Mouse (Mus musculus) c-Kit-positive CD71-positive TER-119-positive erythroid progenitor cells, embryonic 14.5 days (primary cell): ENCODE data around the gene Apoa2.

Experiments
- DNase-seq: peaks from one replicate; pipeline ENCODE4 v3.0.0-alpha.2; 2013; ENCODE audit warnings: low spot score

The Apoa2 gene

DNA sequence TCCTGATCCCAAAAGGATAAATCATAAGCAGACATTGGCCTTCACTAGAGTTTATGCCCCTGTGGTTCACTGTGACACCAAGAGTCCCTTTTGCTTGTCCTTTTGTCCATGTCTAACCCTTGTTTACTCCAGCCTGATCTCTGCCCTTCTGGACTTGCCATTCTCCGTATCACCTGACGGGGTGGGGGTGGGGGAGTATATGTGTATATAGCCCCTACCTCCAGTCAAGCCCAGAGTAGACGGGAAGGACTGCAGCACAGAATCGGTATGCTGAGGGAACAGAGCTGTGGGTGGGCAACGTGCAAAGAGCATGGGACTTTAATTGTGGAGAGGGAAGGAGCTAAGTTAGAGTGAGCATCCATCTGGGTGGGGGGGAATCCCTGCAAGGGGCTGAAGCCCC is at the start of gene Apoa2:
Apoa2 (plus strand) TSS at position 198 of the 400 bp plus-strand sequence.
- no peak for DNase-seq

DNA sequence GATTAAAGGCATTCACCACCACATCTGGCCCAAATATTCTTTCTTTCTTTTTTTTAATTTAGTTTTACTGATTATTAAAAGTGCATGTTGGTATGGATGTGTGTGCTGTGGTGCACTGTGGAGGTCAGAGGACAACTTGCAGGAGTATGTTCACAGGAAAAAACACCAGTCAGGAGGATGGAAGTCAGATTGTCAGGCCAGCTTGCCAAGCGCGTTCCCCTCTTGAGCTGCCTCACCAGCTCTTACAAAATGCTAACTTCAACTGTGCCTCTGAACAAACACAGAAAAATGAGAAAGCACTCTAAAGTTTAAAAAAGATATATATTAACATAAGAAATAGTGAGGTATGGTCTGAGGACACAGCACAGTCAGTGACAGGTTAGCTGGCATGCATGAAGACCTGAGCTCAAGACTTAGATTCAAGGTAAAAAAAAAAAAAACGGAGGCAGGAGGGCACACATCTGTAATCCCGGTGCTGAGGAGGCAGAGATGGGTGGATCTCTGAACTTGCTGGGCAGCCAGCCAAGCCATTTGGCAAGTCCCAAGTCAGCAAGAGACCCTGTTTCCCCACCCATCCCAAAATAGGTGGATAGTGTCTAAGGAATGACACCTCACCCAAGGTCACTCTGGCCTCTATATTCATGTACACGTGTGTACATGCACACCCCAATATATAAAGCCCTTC is 45.2 kb upstream of the Apoa2 start:
- no peak for DNase-seq

DNA sequence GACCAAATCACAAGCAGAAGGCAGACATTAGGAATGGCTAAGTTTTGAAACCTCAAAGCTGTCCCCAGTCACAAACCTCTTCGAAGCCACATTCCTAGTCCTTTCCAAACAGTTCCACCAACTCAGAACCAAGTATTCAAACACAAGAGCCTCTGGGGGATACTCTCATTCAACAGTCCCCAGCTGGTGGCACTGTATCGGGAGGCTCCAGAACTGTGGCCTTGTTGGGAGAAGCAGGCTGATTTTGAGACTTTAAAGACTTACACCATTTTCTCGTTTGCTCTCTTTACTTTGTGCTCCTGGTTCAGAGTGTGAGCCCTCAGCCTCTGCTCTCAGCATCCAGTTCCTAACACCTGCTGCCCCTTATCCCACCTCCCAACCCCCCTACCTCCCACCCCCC is 41.8 kb upstream of the Apoa2 start:
- DNase-seq: no peak

DNA sequence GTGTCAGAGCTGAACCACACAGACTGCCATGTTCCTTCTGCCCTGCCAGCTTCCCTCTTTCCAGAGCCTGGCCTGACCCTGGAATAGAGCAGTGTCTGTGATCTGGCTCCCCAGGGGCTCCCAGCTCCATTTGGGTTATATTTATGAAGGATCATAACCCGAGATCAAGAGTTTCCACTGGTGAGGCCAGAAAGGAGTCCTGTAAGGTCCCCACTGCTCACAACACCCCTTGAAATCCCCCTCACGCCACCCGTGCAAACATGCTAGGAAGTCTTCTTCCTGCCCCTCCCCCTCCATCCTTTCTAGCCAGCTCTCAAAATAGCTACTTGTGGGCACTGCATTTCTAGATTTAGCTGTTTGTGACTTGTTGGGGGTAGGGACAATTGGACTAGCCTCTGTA is 41.2 kb upstream of the Apoa2 start:
- DNase-seq: no peak

DNA sequence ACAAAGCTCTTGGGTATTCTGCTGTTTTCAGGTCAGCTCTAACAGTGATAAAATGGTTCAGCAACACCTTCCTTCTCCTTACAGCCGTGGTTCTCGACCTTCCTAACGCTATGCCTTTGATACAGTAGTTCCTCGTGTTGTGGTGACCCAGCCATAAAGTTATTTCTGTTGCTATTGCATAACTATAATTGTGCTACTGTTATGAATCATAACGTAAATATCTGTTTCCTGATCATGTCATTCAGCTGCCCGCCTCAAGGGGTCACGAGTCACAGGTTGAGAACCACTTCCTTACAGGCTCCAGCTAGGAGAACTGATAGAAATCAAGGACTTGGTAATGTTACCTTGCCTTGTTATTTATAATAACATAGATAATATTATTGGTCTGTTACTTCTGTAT is 40.5 kb upstream of the Apoa2 start:
- no peak for DNase-seq

DNA sequence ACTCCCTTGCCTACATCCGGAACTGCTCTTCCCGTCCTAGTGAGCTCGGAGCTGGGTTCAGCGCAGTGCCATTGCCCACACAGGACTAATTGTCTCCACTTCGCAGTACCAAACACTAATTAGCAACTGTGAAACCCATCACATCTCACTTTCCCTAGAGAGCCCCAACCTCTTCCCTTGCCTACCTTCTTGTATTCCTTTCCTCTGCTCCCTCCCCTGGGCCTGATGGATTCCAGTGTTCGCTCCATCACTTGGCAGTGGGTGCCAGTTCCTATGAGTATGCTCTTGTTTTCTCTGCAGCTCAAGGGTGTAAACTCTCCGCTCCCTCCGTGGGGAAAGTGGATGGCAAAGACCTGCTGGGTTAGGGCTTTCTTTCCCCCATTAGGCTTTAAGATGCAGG is 39.2 kb upstream of the Apoa2 start:
- no peak for DNase-seq

DNA sequence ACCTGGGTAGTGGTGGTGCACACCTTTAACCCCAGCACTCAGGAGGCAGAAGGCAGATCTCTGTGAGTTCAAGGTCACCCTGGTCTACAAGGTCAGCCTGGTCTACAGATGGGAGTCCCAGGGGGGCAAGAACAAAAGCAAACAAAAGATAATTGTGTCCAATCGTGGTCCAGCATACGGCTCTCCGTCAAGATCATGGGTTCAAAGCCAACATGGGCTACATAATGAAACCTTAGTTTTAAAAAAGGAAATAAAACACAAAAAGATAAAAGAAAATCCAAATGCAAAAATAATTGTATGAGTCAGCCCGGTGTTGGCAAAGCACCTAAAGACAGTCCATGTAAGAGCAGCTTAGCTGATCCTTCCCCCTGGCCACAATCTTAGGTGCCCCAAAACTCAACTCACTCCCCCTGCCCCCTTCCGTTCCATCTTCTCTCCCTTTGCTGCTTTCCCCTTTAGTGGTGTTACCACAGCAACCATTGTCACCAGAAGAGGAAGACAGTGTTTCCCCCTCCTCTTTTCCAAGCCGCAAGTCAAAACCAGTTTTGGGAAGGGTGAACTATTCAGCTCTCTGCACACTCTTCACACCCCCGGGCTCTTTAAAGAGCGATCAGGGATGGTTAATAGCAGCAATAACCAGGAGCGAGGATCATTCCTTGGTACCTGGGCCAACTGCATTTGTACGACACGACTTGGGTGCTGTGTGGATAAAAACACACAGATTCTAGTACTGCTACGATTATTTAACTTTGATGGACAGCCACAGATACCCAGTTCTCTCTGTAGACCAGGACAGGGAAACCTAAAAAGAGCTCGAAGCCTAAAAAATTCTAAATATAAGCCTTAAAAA is 36.8 kb upstream of the Apoa2 start:
- DNase-seq: no peak

DNA sequence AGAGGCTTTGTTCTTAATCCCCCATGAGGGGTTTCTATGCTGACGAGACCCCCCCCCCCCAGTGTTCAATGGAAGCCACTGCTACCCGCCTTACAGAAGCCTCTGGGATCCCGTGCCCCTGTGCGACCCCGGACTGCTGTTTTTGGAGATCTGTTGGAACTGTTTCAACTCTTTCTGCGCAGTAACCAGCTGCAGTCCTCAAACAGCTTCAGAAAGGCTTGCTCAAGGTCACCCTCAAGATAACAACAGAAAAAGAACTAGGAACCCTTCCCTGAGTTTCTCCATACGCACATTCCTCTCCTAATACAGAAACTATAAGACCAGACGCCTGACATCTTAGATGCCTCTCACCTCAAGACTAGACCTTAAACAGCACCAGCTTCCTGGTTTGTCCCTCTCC is 35.8 kb upstream of the Apoa2 start:
- DNase-seq: no peak

DNA sequence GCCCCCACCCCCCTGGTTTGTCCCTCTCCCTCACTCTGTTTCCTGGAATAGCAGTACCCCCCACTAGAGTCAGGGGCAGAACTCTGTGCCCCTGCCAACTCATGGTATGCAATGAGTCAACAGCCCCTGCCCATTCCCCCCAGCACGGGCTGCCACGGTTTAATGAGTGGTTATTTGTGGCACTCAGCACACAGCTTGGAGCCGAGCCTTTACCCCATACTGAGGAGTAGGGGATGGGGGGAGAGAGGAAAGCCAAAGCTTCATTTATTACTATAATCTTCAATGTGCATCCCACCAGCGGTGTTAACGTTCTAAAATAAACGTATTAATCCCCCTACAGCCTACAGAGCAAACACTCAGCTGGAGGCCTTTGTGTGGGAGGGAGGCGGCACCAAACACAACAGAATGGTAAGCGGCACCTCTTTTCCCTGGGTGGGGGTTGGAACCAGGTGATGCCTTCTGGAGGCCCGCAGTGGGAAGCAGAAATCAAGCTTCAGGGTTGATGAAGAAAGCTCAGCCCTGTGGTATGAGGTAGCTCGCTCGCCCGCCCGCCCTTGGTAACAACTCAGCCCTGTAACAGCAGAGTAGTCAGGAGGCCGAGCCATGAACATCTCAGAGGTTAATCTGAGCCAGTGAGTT is 35.3 kb upstream of the Apoa2 start:
- DNase-seq: no peak

DNA sequence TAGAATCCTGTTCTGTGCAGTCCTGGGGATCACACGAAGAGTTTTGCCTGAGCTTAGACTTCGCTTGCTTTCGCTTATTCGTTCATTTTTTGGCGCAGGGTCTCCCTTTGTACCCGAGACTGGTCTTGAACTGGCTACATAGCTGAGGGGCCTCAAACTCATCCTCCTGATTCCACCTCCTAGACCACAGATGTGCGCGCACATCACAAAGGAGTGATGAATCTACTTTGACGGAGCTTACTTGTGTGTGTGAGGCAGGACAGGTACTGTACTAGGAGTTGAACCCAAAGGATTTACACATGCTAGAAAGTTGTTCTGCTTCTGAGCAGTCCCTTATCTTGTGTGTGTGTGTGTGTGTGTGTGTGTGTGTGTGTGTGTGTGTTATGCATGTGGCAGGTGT is 34.0 kb upstream of the Apoa2 start:
- no peak for DNase-seq

DNA sequence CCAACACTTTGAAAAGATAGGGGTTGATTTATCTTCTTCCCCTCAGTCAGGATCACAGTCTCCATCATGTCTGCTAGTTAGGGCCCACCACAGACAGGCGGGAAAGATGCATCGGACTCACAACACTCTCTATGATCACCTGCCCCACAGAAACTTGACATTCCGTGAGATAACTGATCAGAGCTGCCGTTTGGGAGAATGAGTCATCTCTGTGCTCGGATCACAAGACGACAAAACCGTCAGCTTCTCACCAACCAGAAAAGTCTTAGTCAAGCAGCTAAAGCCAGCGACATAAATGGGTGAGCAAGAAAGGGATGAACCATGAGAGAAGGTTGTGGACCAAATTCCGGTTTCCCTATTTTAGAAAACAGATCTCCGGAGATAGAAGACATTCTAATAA is 32.6 kb upstream of the Apoa2 start:
- DNase-seq: no peak

DNA sequence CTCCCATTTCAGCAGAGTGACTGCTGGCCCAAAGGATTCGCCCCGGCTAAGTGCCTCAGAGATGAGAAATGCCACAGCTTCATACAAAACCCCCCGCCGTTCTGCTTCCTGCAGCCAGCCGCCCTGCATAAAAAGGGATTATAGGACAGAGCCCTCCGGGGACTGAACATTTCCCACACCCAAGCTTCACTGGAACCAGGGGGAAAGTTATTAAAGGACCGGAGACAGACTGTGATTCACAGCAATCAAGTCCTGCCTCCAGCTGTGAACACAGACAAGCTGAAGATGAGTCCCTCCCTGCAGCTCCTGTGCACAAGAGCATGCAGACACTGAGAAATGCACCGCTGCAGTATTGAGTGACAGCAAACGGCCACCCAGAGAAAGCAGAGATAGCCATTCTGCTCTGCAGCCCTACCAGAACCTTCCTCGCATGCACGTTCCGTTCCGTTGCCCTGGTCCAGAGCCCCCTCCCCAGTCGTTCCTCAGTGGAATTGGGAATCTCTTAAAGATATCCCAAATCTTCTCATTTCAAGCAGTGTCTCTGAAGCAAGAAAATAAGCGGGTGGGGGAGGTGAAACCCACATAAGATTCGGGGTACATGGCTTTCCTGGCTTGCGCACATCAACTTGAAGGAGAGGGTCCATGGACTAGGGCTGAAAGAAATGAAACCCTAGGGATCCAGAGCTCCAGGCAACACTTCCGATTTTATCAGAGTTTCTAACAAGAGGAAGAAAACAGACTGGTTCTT is 31.6 kb upstream of the Apoa2 start:
- DNase-seq: no peak

DNA sequence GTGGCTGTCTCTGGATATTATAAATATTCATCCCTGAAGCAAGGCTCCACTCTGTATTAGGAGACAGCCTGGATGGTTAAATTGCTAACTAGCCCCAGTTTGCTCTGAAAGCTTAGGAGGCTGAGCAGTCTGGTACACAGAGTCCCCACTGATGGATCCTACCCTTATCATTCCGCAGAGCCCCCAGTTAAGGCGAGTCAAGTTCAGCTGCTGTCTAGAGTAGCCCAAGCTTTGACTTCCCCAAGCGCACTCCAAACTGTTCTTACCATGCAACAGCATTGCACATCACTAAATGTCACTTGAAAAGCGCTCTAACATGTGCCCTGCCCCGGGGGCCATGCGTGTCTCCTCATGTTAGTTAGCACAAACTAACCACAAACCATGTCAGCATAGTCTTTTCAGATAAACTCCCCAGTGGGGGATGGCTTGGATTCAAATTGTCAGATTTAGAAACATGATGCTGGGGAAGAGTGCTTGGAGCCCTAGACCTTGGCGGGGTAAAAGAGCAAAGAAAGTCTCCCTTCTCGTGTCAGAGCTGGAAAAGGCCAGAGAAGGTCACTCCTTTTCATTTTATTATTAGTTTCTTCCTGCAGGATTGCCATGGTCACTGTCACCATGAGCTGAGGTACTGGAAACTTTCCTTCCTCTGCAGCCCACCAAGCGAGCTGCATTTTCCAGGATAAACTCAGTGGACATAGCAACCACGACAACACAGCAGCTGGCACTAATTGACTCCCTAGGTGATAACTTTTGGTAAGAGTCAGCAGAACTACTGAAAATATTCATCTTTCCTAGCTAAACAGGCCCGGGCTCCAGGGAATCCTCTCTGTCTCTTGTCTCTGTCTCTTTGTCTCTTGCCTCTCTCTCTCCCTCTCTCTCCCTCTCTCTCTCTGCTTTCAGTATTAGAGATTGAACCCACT is 30.7 kb upstream of the Apoa2 start:
- DNase-seq: no peak

DNA sequence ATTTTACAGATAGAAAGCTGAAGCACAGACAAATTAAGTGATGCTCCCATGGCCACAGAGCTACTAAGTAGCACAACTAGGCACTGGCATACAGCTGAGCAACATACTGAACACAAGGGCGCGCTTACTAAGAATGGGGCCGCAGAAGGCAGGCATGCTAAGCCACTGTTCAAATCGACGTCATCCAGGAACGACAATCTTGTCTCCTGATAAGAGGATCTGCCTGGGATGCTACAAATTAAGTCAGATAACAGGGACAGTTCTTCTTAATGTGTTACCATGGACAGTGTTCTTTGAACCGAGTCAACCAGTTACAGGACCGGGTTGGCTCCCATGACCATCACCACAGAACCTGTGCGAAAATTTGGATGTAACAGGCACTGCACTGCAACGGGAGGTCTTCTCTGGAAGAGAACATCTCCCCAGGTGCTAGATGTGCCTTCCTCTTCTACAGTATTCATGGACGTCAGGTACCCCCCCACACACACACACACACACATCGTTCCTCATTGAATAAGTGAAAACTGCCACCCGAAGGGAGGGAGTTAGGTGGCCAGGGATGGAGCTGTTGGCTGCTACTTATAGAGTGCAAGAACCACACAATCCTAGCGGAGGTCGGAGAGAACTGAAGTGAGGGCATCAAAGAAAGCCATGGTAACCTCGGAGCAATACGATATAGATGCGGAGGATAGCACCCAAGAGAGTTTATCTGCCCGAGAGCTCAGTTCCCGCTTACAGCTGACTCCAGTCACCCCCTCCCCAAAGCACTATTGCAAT is 29.6 kb upstream of the Apoa2 start:
- no peak for DNase-seq

DNA sequence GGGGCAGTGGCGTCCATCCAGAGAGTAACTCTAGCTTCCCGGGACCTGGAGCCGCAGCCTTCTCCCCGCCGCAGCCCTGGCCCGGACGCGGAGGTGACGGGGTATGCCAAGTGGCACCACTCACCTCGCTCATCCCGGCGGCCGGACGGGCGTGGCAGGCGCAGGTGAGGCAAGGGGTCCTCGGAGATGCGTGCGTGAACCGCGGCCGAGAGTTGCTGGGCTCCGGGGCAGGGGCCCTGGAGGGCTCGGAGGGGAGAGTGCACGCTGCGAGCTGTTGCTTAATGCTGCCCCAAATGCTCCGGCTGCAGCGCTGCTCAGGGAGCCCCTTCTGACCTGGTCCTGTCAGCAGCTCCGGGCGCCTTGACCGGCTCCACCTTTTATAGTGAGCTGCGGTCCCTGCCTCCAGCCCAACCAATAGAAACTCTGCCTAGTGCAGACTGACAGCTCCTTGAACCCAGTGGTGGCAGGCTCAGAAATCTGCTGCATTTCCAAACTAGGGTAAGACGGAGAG is 28.9 kb upstream of the Apoa2 start, which contains the start of gene Pcp4l1:
Pcp4l1 (minus strand) TSS at position 382 of the 511 bp plus-strand sequence.
- no peak for DNase-seq

DNA sequence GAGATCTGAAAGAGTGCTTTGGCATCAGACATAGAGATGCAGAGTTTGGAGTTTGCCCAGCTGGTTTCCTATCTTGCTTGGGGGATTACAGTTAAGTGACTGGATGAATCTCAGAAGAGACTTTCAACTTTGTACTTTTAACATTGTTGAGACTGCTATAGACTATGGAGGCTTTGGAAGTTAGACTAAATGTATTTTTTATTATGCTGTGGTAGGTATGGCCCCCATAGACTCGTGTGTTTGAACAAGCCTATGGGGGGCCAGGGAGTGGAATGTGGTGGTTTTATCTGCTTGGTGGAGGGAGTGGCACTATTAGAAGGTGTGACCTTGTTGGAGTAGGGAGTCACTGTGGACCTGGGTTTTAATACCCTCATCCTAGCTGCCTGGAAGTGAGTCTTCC is 25.3 kb upstream of the Apoa2 start:
- no peak for DNase-seq

DNA sequence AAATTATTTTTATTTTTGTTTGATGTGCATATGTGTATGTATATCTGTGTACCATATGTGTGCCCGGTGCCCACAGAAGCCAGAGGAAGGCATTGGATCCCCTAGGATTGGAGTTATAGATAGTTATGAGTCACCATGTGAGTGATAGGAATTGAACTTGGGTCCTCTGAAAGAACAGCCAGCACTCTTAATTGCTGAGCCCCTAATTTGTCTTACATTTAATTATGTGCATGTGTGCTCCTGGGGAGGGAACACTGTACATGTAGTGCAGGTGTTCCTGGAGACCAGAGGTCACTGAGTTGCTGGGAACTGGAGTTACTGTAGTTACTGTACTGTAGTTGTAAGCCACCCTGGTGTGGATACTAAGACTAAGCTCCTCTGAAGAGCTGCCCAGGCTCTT is 24.1 kb upstream of the Apoa2 start:
- DNase-seq: no peak

DNA sequence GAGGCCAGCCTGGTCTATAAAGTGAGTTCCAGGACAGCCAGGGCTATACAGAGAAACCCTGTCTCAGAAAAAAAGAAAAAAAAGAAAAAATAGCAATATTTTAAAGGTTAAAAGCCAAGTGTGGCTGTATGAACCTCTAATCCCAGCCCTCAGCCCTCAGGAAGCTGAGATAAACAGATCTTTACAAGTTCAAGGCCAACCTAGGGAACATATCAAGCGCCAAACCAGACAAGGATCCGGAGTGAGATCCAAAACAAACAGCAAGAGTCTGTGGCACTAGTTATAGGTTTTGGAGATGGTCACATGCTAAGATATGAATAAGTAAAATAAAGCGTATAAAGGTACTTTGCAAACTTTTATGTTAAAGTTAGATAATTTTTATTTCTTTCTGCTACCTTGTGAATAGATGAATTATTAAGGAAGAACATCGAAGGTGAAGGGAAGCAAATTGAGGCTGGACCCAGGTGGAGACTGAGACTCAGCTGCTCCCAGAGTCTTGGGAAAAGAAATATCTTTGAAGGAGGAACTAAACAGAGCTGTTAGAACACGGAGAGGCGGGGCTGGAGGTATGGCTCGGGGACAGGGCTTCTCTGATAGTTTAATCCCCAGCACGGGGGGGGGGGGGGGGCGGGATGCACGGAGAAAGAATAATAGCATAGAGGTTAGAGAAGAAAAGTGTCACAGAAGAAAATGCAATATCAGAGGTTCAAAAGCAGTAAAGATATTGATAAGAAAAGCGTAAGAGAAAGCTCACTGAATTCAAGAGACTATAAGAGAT is 21.2 kb upstream of the Apoa2 start:
- DNase-seq: no peak

DNA sequence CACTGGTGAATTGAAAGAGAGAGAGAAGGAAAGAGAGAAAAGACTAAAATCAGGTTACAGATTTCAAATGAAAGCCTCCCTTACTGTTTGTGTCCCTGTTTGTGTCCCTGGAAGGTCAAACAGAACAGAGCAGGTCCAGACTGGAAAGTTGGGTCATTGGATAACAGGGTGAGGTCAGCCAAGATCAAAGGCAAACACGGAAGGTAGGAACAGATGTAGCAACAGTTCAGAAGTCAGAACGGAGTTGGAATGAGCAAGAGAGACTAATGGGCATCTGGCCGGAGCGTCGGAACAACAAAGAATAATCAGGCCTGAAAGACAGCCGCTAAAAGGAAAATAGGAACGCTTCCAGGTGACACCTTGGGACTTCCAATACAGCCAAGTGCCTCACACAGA is 20.6 kb upstream of the Apoa2 start:
- no peak for DNase-seq
